Mouse (Mus musculus): ENCODE data around the gene Serp2. TPM values are rescaled to one million over a fixed set of nuclear protein-coding genes. Genes with fewer than 3 reads are reported as not detected.

The Serp2 gene
- polyA plus RNA-seq, 1 experiment: 121 TPM

DNA sequence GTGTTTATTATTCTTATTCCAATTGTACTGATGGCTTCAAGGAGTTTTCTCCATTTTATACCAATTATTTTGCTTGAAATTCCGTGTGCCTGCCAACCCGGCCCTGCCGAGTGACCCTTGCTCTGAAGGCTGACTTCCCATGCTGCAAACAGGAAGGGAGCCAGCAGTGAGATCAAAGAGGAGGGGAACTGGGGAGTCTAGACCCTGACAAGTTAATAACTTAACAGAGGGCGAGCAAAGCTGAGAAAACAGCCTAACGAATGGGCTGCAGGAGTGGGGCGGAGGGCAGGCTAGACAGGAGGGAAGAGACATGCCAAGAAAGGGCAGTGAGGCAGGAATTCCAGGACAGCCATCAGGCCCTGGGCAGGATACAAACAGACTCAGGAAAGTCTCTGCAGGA, 19.8 kb downstream of the Serp2 start:
- no peak for TF ChIP-seq CTCF (IDR thresholded peaks at IDR 0.05; ENCODE audit: borderline replicate concordance, extremely low read depth, insufficient read depth, insufficient read length)
- TF ChIP-seq POLR2A (IDR thresholded peaks at IDR 0.05; ENCODE audit: borderline replicate concordance, extremely low read depth, insufficient read depth, insufficient read length, poor library complexity, severe bottlenecking): no peak
- DNase-seq (ENCODE audit: low read depth): peak; percentile 51

DNA sequence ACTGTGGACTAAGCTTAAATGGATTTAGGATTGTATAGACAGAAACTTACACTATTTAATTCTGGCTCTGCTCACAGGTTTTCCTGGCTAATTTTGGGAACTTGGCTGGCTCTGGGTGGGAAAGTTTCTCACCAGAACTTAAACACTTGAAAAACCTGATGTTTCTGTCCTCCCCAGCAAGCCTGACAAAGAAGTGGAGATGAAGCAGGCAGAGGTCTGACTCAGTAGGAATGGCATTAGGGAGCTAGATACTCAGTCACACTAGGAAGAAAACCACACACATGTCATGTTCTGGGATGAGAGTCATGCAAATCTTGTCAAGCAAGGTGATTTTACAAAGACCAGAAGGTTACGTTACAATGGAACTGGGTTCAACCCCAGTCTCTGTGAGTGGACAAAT, 21.6 kb downstream of the Serp2 start:
- TF ChIP-seq CTCF (IDR thresholded peaks at IDR 0.05; ENCODE audit: borderline replicate concordance, extremely low read depth, insufficient read depth, insufficient read length) (no peak), POLR2A (IDR thresholded peaks at IDR 0.05; ENCODE audit: borderline replicate concordance, extremely low read depth, insufficient read depth, insufficient read length, poor library complexity, severe bottlenecking) (no peak)
- no peak for DNase-seq (ENCODE audit: low read depth)

DNA sequence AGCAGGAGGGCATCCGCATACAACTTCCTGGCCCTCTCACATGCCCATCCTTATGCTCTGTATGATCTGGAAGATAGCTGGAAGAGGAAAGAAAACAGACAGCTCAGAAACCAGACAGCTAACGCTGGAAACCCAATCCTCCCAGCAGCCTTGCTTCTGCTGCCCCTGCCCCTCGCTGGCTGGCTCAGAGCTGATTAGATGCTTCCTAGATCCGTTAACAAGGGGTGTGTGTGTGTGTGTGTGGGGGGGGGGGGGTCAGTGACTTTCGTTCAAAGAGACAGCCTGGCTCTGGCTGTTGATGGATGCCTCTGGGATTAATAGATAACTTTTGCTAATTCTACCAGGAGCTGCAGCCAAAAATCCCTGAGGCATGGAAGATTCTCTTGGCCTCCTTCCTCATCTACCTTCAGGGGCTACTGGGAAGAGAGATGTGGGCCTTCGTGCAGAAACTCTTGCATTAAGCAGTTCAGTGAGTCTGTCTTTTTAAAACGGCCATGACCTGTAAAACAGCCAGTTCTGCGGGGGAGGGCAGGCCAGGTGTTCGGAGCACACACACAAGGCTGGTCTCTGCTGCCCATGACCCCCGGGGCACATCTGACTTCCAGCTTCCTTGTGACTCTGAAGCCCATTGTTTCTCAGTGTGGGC, 23.4 kb downstream of the Serp2 start:
- TF ChIP-seq CTCF (IDR thresholded peaks at IDR 0.05; ENCODE audit: borderline replicate concordance, extremely low read depth, insufficient read depth, insufficient read length): no peak
- no peak for TF ChIP-seq POLR2A (IDR thresholded peaks at IDR 0.05; ENCODE audit: borderline replicate concordance, extremely low read depth, insufficient read depth, insufficient read length, poor library complexity, severe bottlenecking)
- DNase-seq (ENCODE audit: low read depth): peak; percentile 52

DNA sequence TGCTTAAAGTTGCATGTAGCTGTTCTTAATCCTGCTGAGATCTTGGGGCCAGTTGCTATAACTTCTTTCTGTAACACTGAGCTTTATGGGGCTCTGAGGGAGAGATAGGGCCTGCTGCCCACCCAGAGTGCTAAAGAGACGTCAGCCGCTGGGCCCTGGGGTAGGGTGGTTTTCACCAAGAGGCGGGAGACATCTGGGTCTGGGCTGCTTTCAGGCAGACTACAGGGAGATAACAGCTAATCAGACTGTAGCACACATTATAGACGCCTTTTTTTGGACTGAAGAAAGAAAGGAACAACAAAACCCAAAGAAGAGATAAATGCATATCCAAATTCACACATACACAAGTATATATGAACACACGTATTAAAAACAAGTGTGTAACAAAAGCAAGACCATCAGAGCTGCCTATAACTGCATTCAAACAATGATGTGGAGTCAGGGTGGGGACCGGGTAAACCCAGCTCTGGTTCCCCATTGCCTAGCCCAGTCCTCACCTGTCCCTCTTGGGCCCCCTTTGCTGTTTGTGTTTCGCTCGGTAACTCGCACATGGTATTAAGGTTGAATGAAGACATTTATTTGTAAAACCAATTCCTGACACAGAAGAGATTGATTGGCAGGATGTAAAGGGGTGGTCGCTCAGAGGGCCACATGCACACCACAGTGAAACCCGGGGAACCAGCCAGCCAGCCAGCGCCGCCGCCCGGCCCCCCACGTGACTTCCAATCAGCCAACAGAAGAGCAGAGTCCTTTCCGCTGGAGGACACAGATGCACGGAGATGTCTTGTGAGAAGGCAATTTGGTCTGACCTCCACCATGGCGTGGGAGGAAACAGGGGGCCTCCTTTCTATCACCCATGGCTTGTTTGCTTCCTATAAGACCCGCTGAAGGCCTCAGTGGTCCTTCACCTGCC, 24.2 kb downstream of the Serp2 start:
- TF ChIP-seq CTCF (IDR thresholded peaks at IDR 0.05; ENCODE audit: borderline replicate concordance, extremely low read depth, insufficient read depth, insufficient read length): no peak
- TF ChIP-seq POLR2A (IDR thresholded peaks at IDR 0.05; ENCODE audit: borderline replicate concordance, extremely low read depth, insufficient read depth, insufficient read length, poor library complexity, severe bottlenecking): no peak
- DNase-seq (ENCODE audit: low read depth): peak; percentile 88

DNA sequence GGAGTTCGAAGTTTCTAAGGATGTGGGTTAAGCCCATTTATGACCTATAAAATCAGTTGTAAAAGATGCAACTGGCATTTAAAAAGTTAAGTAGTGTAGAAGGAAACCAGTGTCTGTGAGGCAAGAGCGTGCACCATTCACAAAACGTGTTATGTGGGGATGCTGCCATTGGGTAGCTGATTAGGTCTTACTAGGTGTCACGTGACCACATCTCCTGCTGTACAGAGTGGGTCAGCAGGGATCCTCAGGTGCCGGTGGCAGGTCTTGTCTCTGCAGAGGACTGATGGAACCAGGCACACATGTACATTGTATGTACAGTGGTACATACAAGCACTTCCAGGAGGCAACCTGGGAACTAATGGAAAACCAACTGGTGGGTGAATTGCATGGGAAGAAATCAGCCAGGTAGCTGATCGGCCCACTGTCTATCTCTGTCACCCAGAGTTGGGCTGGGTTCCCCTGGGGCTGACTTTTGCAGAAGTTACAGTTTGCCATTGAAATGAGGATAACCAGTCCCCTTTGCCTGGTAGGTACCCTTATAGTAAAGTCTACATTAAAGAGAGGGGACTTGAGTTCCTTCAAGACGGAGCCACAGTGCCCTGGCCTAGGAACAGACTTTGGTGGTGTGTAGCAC, 25.5 kb downstream of the Serp2 start:
- no peak for DNase-seq (ENCODE audit: low read depth)
- TF ChIP-seq POLR2A (IDR thresholded peaks at IDR 0.05; ENCODE audit: borderline replicate concordance, extremely low read depth, insufficient read depth, insufficient read length, poor library complexity, severe bottlenecking): no peak
- TF ChIP-seq CTCF (IDR thresholded peaks at IDR 0.05; ENCODE audit: borderline replicate concordance, extremely low read depth, insufficient read depth, insufficient read length): no peak

DNA sequence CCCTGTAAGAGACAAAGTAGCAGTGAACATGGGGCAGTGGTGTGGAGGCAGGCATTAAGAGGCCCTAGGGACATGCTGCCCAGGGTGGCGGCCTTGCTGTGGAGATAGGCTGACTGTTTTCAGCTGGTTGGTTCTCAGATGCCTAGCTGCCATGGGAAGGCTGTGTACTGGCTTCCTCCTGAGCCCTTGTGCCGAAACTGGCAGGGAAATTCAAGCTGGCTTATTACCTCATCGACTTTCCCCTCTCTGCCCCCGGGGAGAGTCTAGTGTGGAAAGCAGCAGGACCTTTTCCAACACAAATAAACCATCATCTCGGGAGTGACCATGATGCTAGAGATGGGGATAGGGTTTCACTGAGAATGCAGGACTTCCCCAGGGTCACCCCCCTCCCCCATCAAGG, 28.0 kb downstream of the Serp2 start:
- TF ChIP-seq POLR2A (IDR thresholded peaks at IDR 0.05; ENCODE audit: borderline replicate concordance, extremely low read depth, insufficient read depth, insufficient read length, poor library complexity, severe bottlenecking): no peak
- no peak for TF ChIP-seq CTCF (IDR thresholded peaks at IDR 0.05; ENCODE audit: borderline replicate concordance, extremely low read depth, insufficient read depth, insufficient read length)
- no peak for DNase-seq (ENCODE audit: low read depth)

DNA sequence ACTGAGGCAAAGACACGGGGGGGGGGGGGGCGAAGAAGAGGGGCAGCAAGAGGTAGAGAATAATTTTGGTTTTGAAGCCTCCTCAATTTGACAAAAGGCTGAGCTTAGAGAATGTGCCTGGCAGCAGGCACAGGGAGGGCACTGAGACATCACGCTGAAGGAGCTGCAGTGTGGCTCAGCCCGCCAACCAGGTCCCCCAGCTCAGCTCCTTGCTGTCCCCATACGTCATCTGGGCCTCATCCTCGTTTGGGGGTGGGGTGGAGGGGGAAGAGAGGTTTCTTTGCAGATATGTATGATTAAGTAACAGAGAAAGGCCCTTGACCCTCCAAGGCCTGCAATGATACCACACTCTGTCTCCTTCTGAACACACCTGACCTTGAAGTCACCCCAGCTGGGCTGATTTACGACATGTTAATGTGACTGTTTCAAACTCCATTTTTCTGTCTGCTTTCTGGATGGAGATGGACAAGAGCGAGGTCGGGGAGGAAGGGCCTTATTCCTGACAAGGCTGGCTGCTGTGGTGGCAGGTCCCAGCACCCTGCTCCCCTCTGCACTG, 28.9 kb downstream of the Serp2 start:
- no peak for TF ChIP-seq POLR2A (IDR thresholded peaks at IDR 0.05; ENCODE audit: borderline replicate concordance, extremely low read depth, insufficient read depth, insufficient read length, poor library complexity, severe bottlenecking)
- no peak for TF ChIP-seq CTCF (IDR thresholded peaks at IDR 0.05; ENCODE audit: borderline replicate concordance, extremely low read depth, insufficient read depth, insufficient read length)
- no peak for DNase-seq (ENCODE audit: low read depth)

DNA sequence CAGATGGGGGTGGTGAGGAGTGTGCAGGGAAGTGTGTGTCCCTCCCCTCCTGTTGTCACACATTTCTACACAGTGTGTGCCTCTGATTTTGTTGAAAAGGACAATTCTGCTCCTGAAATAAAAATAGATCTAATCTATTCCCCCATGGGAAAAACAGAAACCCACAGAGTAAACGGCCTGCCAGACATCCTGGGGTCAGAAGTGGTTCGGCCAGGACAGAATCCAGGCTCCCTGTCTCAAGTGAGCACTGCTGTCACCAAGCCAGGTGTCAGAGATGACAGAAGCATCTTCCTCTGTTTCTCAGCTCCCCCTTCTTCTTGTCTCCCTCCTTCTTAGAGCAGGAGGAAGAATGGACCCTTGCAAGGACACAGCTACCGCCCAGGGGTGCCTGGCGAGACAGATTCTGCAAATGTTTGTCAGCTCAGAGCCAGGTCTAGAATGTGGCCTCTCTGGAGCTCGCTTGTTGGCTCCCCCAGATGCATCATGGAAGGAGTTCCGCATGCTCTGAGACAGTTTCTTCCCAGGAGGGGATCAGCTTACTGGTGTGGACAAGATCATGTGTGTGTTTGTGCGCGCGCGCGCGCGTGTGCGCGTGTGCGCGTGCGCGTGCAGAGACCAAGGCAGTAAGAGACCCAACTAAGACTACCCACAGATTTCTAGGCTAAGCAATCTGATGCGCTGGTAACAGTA, 29.5 kb downstream of the Serp2 start:
- TF ChIP-seq POLR2A (IDR thresholded peaks at IDR 0.05; ENCODE audit: borderline replicate concordance, extremely low read depth, insufficient read depth, insufficient read length, poor library complexity, severe bottlenecking) (no peak), CTCF (IDR thresholded peaks at IDR 0.05; ENCODE audit: borderline replicate concordance, extremely low read depth, insufficient read depth, insufficient read length) (no peak)
- no peak for DNase-seq (ENCODE audit: low read depth)

DNA sequence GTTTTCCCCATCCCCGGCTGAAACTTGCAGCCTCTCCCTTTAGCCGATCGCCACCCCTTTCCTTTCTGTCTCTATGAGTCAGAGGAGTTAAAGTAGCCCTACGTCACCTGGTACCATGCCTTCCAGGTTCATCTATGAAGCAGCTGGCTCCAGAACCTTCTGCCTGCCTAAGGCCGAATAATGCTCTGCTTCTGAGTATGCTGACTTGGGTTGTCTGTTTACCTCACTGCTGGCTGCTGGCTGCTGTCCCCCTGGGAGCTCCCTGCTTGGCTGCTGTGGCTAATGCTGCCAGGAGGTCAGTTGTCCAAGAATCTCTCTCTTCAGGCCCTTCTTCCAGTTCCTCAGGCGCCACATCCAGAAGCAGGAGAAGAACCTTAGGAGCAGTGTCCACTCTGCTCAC, 30.2 kb downstream of the Serp2 start:
- TF ChIP-seq CTCF (IDR thresholded peaks at IDR 0.05; ENCODE audit: borderline replicate concordance, extremely low read depth, insufficient read depth, insufficient read length) (no peak), POLR2A (IDR thresholded peaks at IDR 0.05; ENCODE audit: borderline replicate concordance, extremely low read depth, insufficient read depth, insufficient read length, poor library complexity, severe bottlenecking) (no peak)
- DNase-seq (ENCODE audit: low read depth): no peak

DNA sequence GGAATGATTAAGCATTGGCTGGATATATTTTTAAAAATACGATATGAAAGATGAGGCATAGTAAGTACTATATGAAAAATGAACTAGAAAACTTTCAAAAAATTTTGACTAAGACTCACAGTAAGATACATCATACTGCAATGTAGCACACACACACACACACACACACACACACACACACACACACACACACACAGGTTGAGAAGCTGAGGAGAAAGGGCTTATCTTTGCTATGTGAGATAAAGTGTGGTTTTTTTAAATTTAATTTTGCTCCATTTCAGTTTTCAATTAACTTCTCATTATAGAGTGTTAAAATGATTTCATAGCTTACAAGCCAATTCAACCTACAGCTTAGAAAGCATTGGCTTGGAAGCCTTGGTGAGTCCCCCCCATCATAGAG, 33.3 kb downstream of the Serp2 start:
- TF ChIP-seq CTCF (IDR thresholded peaks at IDR 0.05; ENCODE audit: borderline replicate concordance, extremely low read depth, insufficient read depth, insufficient read length) (no peak), POLR2A (IDR thresholded peaks at IDR 0.05; ENCODE audit: borderline replicate concordance, extremely low read depth, insufficient read depth, insufficient read length, poor library complexity, severe bottlenecking) (no peak)
- DNase-seq (ENCODE audit: low read depth): no peak

Data from brain, embryonic 14.5 days (tissue).